Mouse (Mus musculus) limb, embryonic 13.5 days (tissue): ENCODE data around the gene Rpl35a. TPM values are rescaled to one million over a fixed set of nuclear protein-coding genes. Genes with fewer than 3 reads are reported as not detected.
"Not testable (repeated sequence)": the region's sequence is repeated elsewhere in the genome, so short reads cannot be mapped to it uniquely, and the experiment has no call there.

Source experiments
- ATAC-seq: fragments of 200-750 bp; cut with Nextera tagmentation; 2 replicates; pipeline ENCODE4 v1.8.0; 2017; ENCODE audit warnings: low read depth, moderate number of reproducible peaks, moderate TSS enrichment; ENCODE audit not compliant: low FRiP score
- H3K27ac ChIP-seq: fragments of 300-500 bp; sonication (generic); 2 replicates; pipeline ENCODE4 v1.5.1; 2015; ENCODE audit warnings: inconsistent platforms, mild to moderate bottlenecking, moderate library complexity
- H3K27me3 ChIP-seq: fragments of 300-500 bp; sonication (generic); 2 replicates; pipeline ENCODE4 v1.6.1; 2015; ENCODE audit warnings: mild to moderate bottlenecking, inconsistent platforms
- H3K36me3 ChIP-seq: fragments of 300-500 bp; sonication (generic); 2 replicates; pipeline ENCODE4 v1.6.1; 2015; ENCODE audit warnings: inconsistent platforms, mild to moderate bottlenecking, moderate library complexity
- H3K4me1 ChIP-seq: fragments of 300-500 bp; sonication (generic); 2 replicates; pipeline ENCODE4 v1.6.1; 2015; ENCODE audit warnings: inconsistent platforms
- H3K4me2 ChIP-seq: fragments of 300-500 bp; sonication (generic); replicated peaks from 2 replicates; pipeline ENCODE4 v1.6.1; 2015; ENCODE audit warnings: inconsistent platforms, mild to moderate bottlenecking, moderate library complexity
- H3K4me3 ChIP-seq: fragments of 300-500 bp; sonication (generic); 2 replicates; pipeline ENCODE4 v1.5.1; 2015; ENCODE audit warnings: moderate library complexity, mild to moderate bottlenecking, inconsistent platforms
- H3K9ac ChIP-seq: fragments of 300-500 bp; sonication (generic); 2 replicates; pipeline ENCODE4 v1.6.1; 2015; ENCODE audit warnings: mild to moderate bottlenecking, inconsistent platforms
- H3K9me3 ChIP-seq: fragments of 300-500 bp; sonication (generic); 2 replicates; pipeline ENCODE4 v1.6.1; 2016; ENCODE audit warnings: inconsistent platforms
- WGBS: fragments of 180-500 bp; shearing (Covaris S2); methylation state at CpG from one replicate; pipeline ENCODE4 v1.1.7; 2015; 5-methylcytosine and 5-hydroxymethylcytosine counted together
- polyA plus RNA-seq: library from polyadenylated mRNA; unstranded; fragments of >200 nt; fragmentation: Nextera tagmentation; extraction: Ambion mirVana; gene quantifications from 2 replicates; pipeline ENCODE4 v1.2.1, GENCODE M21; 2015

Gene Rpl35a
- polyA plus RNA-seq, 1 experiment from 2014 or later = 915 TPM

DNA sequence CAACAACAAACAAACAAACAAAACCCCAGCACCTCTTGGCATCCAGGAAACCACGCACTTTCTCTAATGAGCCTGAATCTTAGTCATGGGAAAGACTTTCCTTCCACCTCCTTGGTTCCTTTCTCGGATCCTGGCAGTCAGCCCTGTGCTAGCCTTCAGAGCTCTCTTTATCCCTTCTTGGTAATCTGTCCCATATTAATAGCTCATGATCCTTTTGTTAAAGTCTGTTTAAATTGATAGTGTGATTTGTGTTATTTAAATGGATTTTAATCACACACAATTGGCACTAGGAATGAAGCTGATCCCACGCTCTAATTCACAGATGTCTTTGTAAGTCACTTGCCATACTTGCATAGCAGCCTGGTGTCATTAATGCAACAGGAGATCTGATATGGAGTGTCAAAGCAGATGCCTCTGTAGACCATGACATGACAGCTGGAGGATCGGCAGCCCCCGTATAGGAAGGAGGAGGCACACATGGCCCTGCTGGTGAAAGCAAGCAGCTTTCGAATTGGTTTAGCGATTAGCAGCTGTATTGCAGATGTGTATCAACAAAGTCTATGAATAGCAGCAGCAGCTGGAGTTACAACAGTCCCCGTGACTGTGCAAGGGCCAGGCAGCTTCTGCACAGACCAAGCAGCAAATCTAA is 31.7 kb upstream of the Rpl35a start:
- H3K9me3 ChIP-seq = no peaks in the 10 kb centered on the region
- no peak overlapping the region for H3K9ac ChIP-seq
- ATAC-seq = 0 out of 2 replicates have a peak, but pooled peaks have one; percentile 54
- 62% methylated on average over 8 of the region's 8 CpGs for WGBS
- H3K36me3 ChIP-seq = no peaks in the 10 kb centered on the region
- no peak overlapping the region for H3K27ac ChIP-seq
- H3K4me2 ChIP-seq = no peak overlapping the region
- no peaks in the 10 kb centered on the region for H3K4me1 ChIP-seq
- no peak overlapping the region for H3K4me3 ChIP-seq
- no peaks in the 10 kb centered on the region for H3K27me3 ChIP-seq

DNA sequence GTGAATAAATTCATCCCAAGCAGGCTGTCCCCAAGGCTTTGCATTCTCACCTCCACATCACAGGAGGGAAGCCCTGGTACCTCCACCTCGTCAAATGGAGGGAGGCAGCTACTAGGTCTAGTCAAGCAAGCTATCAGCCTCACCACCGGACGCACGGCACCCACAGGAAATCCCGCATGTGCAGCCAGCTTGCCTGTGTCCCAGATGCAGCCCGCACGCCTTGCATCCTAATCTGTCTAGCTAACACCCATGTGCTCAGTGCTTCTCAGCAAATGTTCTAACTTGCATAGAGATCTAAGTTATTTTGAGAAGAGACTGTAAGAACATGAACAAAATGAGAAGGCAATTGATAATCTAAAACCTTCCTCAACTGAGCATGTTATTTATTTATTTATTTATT is 29.9 kb upstream of the Rpl35a start:
- Histone ChIP-seq H3K4me2 (no peak overlapping the region), H3K4me1 (no peaks in the 10 kb centered on the region), H3K4me3 (no peak overlapping the region), H3K36me3 (no peaks in the 10 kb centered on the region), H3K27ac (no peak overlapping the region), H3K9ac (no peak overlapping the region), H3K9me3 (no peaks in the 10 kb centered on the region), H3K27me3 (no peaks in the 10 kb centered on the region)
- 80% methylated on average over 7 of the region's 7 CpGs for WGBS
- ATAC-seq = no peak

DNA sequence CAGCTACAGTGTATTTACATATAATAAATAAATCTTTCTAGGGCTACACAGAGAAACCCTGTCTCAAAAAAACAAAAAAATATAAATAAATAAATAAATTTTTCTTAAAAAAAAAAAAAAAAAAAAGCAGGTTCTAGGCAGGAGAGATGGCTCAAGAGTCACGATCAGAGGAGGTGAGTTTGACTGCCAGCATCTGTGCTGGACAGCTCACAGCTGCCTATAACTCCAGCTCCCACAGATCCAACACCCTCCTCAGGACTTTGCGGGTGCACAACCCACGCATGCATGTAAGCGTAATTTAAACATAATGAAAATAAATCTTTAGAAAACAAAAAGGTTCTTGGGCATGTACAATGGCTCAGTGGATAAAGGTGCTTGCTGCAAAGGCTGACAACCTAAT is 20.2 kb upstream of the Rpl35a start:
- WGBS = 62% methylated on average over 4 of the region's 4 CpGs
- Histone ChIP-seq H3K27ac (no peak overlapping the region), H3K27me3 (no peaks in the 10 kb centered on the region), H3K4me1 (0 out of 2 replicates have a peak, but pooled peaks cover 2% of the 10 kb centered on the region), H3K9me3 (no peaks in the 10 kb centered on the region), H3K9ac (no peak overlapping the region), H3K4me2 (no peak overlapping the region), H3K4me3 (no peak overlapping the region), H3K36me3 (no peaks in the 10 kb centered on the region)
- ATAC-seq = no peak

DNA sequence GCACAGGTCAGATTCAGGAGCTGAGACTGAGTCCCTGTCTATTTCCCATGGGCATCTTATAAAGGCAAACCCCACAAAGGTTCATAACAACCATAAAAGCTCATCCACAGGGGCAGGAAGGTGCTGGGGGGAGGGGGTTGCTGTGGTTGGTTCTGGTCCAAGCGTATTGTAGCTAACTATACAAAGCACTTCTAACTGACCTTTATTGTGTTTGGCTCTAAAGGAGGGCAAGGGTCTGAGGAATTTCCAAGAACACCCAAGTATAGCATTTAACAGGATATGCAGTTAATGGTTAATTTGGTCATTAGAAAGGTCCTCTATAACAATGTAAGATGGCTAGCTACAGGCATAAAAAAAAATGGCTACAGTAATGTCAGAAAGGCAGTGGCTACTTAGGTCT is 13.6 kb upstream of the Rpl35a start:
- 90% methylated on average over 1 of the region's 1 CpGs for WGBS
- no peak for ATAC-seq
- H3K9me3 ChIP-seq = no peaks in the 10 kb centered on the region
- no peak overlapping the region for H3K4me3 ChIP-seq
- H3K4me2 ChIP-seq = no peak overlapping the region
- 0 out of 2 replicates have a peak, but pooled peaks cover 2% of the 10 kb centered on the region for H3K4me1 ChIP-seq
- no peaks in the 10 kb centered on the region for H3K36me3 ChIP-seq
- H3K9ac ChIP-seq = no peak overlapping the region
- no peaks in the 10 kb centered on the region for H3K27me3 ChIP-seq
- H3K27ac ChIP-seq = no peak overlapping the region

DNA sequence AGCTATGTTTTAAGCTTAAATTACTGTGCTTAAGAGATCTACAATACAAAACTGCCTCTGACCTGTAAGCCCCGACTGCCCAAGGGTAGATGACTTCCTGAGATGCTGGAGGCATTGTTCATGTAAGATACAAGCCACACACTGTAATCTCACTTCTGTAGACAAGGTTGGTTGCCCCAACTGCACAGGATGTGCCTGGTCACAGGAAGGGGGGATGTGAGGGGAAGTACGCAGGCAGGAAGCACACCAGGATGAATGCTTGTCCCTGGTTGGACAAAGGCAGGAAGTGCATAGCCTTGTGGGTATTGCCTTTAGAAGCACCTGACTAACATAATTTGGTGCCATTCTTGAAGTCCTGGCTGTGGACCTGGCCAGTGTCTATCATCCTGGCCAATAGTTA is 13.0 kb upstream of the Rpl35a start:
- no peak overlapping the region for H3K4me3 ChIP-seq
- H3K36me3 ChIP-seq = no peaks in the 10 kb centered on the region
- no peak overlapping the region for H3K9ac ChIP-seq
- H3K4me2 ChIP-seq = no peak overlapping the region
- no peaks in the 10 kb centered on the region for H3K27me3 ChIP-seq
- H3K27ac ChIP-seq = no peak overlapping the region
- 73% methylated on average over 2 of the region's 2 CpGs for WGBS
- H3K4me1 ChIP-seq = 0 out of 2 replicates have a peak, but pooled peaks cover 2% of the 10 kb centered on the region
- ATAC-seq = no peak
- no peaks in the 10 kb centered on the region for H3K9me3 ChIP-seq

DNA sequence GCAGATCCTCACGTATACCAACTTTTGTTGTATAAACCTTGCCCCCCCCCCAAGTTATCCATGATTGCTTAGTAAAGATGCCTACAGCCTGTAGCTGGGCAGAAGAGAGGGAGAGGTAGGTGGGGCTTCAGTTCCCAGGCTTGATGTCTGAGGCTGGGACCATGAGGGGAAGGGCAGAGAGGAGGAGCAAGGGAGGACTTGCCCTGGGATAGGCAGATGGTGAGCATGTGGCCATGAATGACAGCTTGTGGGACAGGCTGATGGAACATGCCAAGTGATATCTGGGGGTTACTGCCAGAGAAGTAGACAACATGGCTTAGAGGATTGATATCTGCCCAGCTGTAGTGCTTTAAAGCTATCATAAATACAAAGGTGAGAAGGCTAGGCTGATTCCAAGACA is 8.2 kb upstream of the Rpl35a start:
- Histone ChIP-seq H3K36me3 (no peaks in the 10 kb centered on the region), H3K9me3 (no peaks in the 10 kb centered on the region), H3K4me1 (no peaks in the 10 kb centered on the region), H3K27me3 (no peaks in the 10 kb centered on the region), H3K27ac (no peak overlapping the region), H3K9ac (no peak overlapping the region), H3K4me3 (no peak overlapping the region), H3K4me2 (no peak overlapping the region)
- 86% methylated on average over 1 of the region's 1 CpGs for WGBS
- ATAC-seq = no peak

DNA sequence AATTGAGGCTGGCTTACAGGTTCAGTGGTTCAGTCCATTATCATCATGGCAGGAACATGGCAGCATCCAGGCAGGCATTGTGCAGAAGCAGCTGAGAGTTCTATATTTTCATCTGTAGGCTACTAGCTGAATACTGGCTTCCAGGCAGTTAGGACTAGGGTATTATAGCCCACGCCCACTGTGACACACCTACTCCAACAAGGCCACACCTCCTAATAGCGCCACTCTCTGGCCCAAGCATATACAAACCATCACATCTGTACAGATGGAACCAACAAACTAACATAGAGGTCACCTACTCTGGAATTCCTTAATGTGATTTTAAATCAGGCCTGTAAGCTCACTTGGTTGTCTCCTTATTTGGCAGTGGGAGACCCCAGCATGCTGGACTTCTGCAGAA is 7.6 kb upstream of the Rpl35a start:
- 77% methylated on average over 2 of the region's 2 CpGs for WGBS
- H3K27ac ChIP-seq = no peak overlapping the region
- H3K9ac ChIP-seq = no peak overlapping the region
- ATAC-seq = no peak
- no peak overlapping the region for H3K4me3 ChIP-seq
- no peak overlapping the region for H3K4me2 ChIP-seq
- no peaks in the 10 kb centered on the region for H3K9me3 ChIP-seq
- no peaks in the 10 kb centered on the region for H3K27me3 ChIP-seq
- H3K36me3 ChIP-seq = no peaks in the 10 kb centered on the region
- no peaks in the 10 kb centered on the region for H3K4me1 ChIP-seq

DNA sequence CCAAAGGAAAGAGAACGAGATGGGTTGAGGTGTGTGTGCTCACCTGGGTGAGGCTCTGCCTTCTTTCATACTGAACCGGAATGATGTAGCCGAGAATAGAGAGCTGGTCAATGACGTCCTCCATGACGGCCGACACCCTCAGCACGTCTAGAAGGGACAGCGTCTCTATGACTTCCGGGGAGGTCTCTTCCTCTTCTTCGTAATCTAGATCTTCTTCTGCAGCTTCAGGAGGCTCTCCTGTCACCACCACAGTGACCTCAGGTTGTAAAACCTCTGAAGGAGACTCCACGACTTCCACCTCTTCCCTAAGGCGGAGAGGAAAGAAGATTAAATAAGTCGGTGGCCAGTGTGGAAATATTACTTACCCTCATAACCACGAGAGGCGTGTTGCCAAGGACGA is 6.4 kb upstream of the Rpl35a start:
- WGBS = 91% methylated on average over 16 of the region's 16 CpGs
- ATAC-seq = no peak
- H3K4me2 ChIP-seq = no peak overlapping the region
- H3K4me3 ChIP-seq = no peak overlapping the region
- no peak overlapping the region for H3K27ac ChIP-seq
- H3K9me3 ChIP-seq = no peaks in the 10 kb centered on the region
- no peaks in the 10 kb centered on the region for H3K36me3 ChIP-seq
- no peak overlapping the region for H3K9ac ChIP-seq
- no peaks in the 10 kb centered on the region for H3K27me3 ChIP-seq
- H3K4me1 ChIP-seq = no peaks in the 10 kb centered on the region

DNA sequence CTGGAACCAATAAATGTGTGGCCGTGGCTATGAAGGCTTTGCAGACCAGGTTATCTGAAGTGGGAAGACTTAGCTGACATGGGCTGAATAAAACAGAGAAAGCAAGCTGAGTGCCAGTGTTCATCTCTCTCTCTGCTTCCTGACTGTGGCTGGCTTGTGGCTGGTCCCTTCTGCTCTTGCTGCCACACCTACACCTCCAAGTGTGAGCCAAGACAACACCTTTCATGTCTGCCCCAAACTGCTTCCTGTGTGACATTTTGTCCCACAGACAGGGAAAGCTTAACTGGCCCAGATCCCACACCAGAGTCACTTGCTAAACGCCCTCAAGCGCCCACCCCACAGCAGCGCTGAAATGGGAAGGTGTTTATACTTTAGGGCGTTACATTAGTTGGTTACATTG is 3.1 kb upstream of the Rpl35a start:
- Histone ChIP-seq H3K4me1 (peaks cover 8% of the 10 kb centered on the region), H3K4me2 (no peak overlapping the region), H3K4me3 (no peak overlapping the region), H3K9ac (no peak overlapping the region), H3K27ac (no peak overlapping the region), H3K27me3 (no peaks in the 10 kb centered on the region), H3K36me3 (peaks cover 4% of the 10 kb centered on the region), H3K9me3 (no peaks in the 10 kb centered on the region)
- WGBS = 59% methylated on average over 5 of the region's 5 CpGs
- no peak for ATAC-seq

DNA sequence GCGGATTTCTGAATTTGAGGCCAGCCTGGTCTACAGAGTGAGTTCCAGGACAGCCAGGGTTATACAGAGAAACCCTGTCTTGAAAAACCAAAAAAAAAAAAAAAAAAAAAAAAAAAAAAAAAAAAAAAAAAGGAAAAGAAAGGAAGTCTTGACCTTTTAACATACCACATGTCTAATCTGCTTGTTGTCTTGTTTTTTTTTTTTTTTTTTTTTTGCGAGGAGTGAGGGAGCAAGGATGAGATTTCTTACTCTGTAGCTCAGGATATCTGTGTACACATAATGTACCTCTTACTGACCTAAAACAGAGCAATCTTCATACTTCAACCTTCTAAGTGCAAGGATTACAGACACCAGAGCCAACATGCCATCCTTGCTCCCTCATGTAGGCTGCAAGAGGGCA is 1.3 kb upstream of the Rpl35a start:
- H3K9ac ChIP-seq, ATAC-seq, H3K9me3 ChIP-seq, H3K27me3 ChIP-seq, H3K4me2 ChIP-seq, H3K27ac ChIP-seq, H3K4me3 ChIP-seq: not testable (repeated sequence)
- peaks cover 22% of the 10 kb centered on the region for H3K36me3 ChIP-seq
- WGBS = 76% methylated on average over 2 of the region's 2 CpGs
- peaks cover 16% of the 10 kb centered on the region for H3K4me1 ChIP-seq

DNA sequence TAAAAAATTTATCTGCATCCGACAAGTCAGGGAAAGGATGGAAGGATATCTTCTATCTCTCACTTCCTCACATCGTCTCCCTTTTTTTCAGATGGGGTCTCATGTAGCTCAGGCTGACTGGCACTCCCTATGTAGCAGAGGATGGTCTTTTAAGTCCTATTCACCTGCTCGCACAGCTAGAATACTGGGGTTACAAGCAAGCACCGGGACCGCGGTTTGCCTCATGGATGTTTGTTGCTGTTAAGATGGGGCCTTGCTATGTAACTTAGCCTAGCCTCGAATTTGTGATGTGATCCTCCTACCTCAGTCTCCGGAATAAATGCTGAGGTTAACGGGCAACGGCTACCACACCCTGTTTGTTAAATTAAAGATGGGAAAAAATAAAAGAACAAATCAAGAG is 598 bp upstream of the Rpl35a start:
- peak; percentile 24; the same call in 1 of the 2 replicates for ATAC-seq
- Histone ChIP-seq H3K4me1 (peaks cover 16% of the 10 kb centered on the region), H3K27me3 (no peaks in the 10 kb centered on the region), H3K4me3 (peak overlapping the region; percentile 96), H3K36me3 (peaks cover 29% of the 10 kb centered on the region), H3K9ac (no peak overlapping the region), H3K27ac (no peak overlapping the region), H3K9me3 (no peaks in the 10 kb centered on the region), H3K4me2 (peak overlapping the region; percentile 78)
- WGBS = 22% methylated on average over 10 of the region's 10 CpGs

DNA sequence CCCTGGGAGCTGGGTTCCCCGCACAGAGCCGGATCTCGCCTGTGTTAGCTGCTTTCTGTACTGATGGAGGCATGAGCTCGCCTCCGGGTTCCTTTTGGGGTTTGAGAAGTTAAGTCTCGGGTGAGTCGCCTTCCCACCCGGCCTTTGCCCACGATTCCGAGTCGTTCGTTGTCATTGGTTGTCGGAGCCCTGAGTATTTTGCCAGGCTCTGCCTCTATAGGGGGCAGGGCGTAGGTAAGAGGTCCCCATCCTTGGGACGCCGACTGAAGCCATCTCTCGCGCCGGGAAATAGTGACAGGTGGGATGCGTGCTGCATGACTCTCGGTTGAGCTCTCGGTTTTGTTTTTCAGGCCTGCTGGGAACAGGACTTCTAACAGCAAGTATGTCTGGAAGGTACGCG is 533 bp downstream of the Rpl35a start:
- Histone ChIP-seq H3K9ac (peak overlapping the region; percentile 97), H3K36me3 (peaks cover 32% of the 10 kb centered on the region), H3K27me3 (no peaks in the 10 kb centered on the region), H3K4me2 (peak overlapping the region; percentile 78), H3K9me3 (no peaks in the 10 kb centered on the region), H3K27ac (peak overlapping the region; percentile 89), H3K4me1 (peaks cover 16% of the 10 kb centered on the region), H3K4me3 (peak overlapping the region; percentile 96)
- ATAC-seq = peak; percentile 44
- WGBS = 0% methylated on average over 24 of the region's 24 CpGs

DNA sequence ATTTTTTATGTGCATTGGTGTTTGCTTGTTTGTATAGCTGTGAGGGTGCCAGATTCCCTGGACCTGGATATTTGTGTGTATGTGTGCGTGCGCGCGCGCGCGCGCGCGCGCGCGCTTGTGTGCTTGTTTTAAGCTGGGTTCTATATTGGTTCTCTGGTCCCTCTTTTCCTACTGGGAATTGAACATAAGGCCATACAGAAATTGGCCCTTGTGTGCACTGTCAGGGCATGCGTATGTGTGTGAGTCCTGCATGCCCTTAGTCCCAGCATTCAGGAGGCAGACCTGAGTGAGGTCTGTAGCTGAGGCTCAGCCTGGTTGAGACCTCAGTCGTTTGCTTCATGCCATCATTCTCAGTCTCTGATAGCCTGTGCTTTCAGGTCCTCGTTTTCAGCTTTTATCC is 1.8 kb downstream of the Rpl35a start:
- H3K27ac ChIP-seq = no peak overlapping the region
- H3K9ac ChIP-seq = peak overlapping the region; percentile 60
- ATAC-seq = no peak

More for the DNA sequence above, 1.8 kb downstream of the Rpl35a start:
- peaks cover 32% of the 10 kb centered on the region for H3K36me3 ChIP-seq
- H3K27me3 ChIP-seq = no peaks in the 10 kb centered on the region
- 91% methylated on average over 16 of the region's 16 CpGs for WGBS
- H3K4me3 ChIP-seq = peak overlapping the region; percentile 96
- no peaks in the 10 kb centered on the region for H3K9me3 ChIP-seq
- peak overlapping the region; percentile 78 for H3K4me2 ChIP-seq
- peaks cover 18% of the 10 kb centered on the region for H3K4me1 ChIP-seq
